7 mouse cellular contexts compared by ENCODE assay signal in the genomic region with DNA sequence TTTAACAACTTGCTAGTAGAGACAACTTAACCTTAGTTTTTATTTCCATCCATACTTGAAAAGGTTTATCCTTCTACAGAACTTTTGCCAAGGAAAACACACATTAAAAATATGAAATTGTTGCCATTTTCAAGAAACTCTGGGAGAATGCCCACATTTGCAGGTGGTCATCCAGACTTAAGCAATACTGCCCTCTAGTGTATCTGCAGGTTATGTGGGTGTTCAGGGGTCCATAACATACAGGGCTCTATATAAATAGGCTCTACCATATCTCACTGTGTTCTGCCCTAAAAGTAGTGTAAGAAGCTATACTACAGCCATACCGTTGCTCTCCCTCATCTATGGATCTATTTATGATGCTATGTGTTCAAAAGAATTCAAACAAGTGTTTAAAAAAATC.
DNase-seq lines count a peak whose midpoint lies in the region; ATAC-seq and TF ChIP-seq lines count a peak whose summit lies in the region.

No protein-coding gene starts in this region.

- H3K9ac ChIP-seq in ES-E14 (ENCODE audit: insufficient read depth, low read depth, low read length, poor library complexity, severe bottlenecking): no peak overlapping the region
- H3K9ac ChIP-seq in midbrain, embryonic 14.5 days (replicated peaks; ENCODE audit: low read length): no peak overlapping the region

- ATAC-seq in midbrain, embryonic 14.5 days (ENCODE audit: low FRiP score, low TSS enrichment): no peak

- no peak overlapping the region for H3K4me3 ChIP-seq in ES-E14 (ENCODE audit: insufficient read depth in 1 of 2, low read depth in 1 of 2, low read length in 2 of 2, poor library complexity in 1 of 2, severe bottlenecking in 1 of 2)
- H3K4me3 ChIP-seq in midbrain, embryonic 14.5 days (replicated peaks; ENCODE audit: low read depth, low read length): no peak overlapping the region

- DNase-seq in layer of hippocampus, adult 11-12 months (ENCODE audit: low spot score): peak; percentile 26
- no peak for DNase-seq in layer of hippocampus, postnatal 25 days (ENCODE audit: extremely low spot score in 1 of 2, low spot score in 1 of 2)
- DNase-seq in ES-E14 (ENCODE audit: low read depth, low spot score) (peak; percentile 9), R1 (ENCODE audit: low read depth, low spot score) (peak; percentile 16)
- peak; percentile 63 for DNase-seq in forelimb bud, embryonic 11.5 days (ENCODE audit: low read depth, low spot score)
- peak; percentile 84 for DNase-seq in midbrain, embryonic 14.5 days
- DNase-seq in spleen, postnatal 14 days (ENCODE audit: low spot score in 2 of 2): no peak

- no peaks in the 10 kb centered on the region for H3K27me3 ChIP-seq in midbrain, embryonic 14.5 days (ENCODE audit: control insufficient read depth, insufficient read depth, low read length)

- H3K36me3 ChIP-seq in ES-E14 (ENCODE audit: control insufficient read depth, insufficient read depth, low read length, poor library complexity, severe bottlenecking): no peaks in the 10 kb centered on the region
- no peaks in the 10 kb centered on the region for H3K36me3 ChIP-seq in midbrain, embryonic 14.5 days (ENCODE audit: control insufficient read depth, insufficient read depth, low read length)

- H3K4me1 ChIP-seq in ES-E14 (ENCODE audit: control insufficient read depth in 2 of 2, insufficient read depth in 2 of 2, low read length in 2 of 2, poor library complexity in 1 of 2): no peaks in the 10 kb centered on the region
- H3K4me1 ChIP-seq in midbrain, embryonic 14.5 days (ENCODE audit: control insufficient read depth, insufficient read depth, low read length): no peaks in the 10 kb centered on the region

- 46% methylated on average over 1 of the region's 1 CpGs for WGBS in midbrain, embryonic 14.5 days

- in situ Hi-C loops in ES-E14 (cut with MboI; ENCODE audit: low sequenced_read_pairs in 2 of 2, unreplicated experiment in 2 of 2): loop anchor here in 1 of 2 experiments (25.0 kb wide), 1 partner anchor 426 kb away; no protein-coding TSS in a partner anchor

- H3K4me2 ChIP-seq in midbrain, embryonic 14.5 days (ENCODE audit: low read length): no peak overlapping the region

- H3K27ac ChIP-seq in ES-E14 (ENCODE audit: insufficient read depth, low read depth, low read length, poor library complexity, severe bottlenecking): no peak overlapping the region
- no peak overlapping the region for H3K27ac ChIP-seq in midbrain, embryonic 14.5 days (replicated peaks; ENCODE audit: low read depth, low read length)

- H3K9me3 ChIP-seq in ES-E14 (ENCODE audit: control insufficient read depth, insufficient read depth, low read depth, low read length): no peaks in the 10 kb centered on the region
- no peaks in the 10 kb centered on the region for H3K9me3 ChIP-seq in midbrain, embryonic 14.5 days (ENCODE audit: control insufficient read depth, low read length)

TF ChIP-seq in ES-E14, 5 proteins besides CTCF, POLR2A, EP300 and RAD21:
- TF ChIP-seq ZC3H11A (IDR thresholded peaks at IDR 0.05; ENCODE audit: borderline replicate concordance, low read depth, low read length) (peak; percentile 8; the same call in 1 of the 2 replicates), CHD2 (IDR thresholded peaks at IDR 0.05; ENCODE audit: low read depth, low read length) (no peak), ZNF384 (IDR thresholded peaks at IDR 0.05; ENCODE audit: low read depth, low read length) (no peak)
TF ChIP-seq in ES-E14: peak in this region for 1.

Comparison
In these comparisons a context has a peak if more than half of its experiments do, and no peak if none do; other contexts are left out.
1. DNase-seq: peak in layer of hippocampus, adult 11-12 months (single experiment), ES-E14 (single experiment), R1 (single experiment), forelimb bud, embryonic 11.5 days (single experiment) and midbrain, embryonic 14.5 days (single experiment); none in layer of hippocampus, postnatal 25 days (0 of 2) and spleen, postnatal 14 days (0 of 2).